Mouse (Mus musculus): ENCODE measurements around the gene Golph3l. TPM values are rescaled to one million over a fixed set of nuclear protein-coding genes. Genes with fewer than 3 reads are reported as not detected.
A peak's percentile ranks its signal among the peaks of the same experiment; 100 is the strongest.
"Not testable (repeated sequence)": the region's sequence is repeated elsewhere in the genome, so short reads cannot be mapped to it uniquely, and the experiment has no call there.

The Golph3l gene
- total and polyA plus RNA-seq, 2 experiments from 2014 or later, result 15.2 to 18.0 TPM

GRCm38 (mm10) chr3:95652204-95652811 lies 63.6 kb downstream of the Golph3l start:
- 79% methylated on average over 7 of the region's 7 CpGs for WGBS
- no peaks in the 10 kb centered on the region for H3K36me3 ChIP-seq (replicated peaks; ENCODE audit: control insufficient read depth, insufficient read depth, low read length)
- H3K4me2 ChIP-seq (ENCODE audit: low read depth, low read length), result no peak overlapping the region
- peaks cover 21% of the 10 kb centered on the region for H3K4me1 ChIP-seq (ENCODE audit: control insufficient read depth, insufficient read depth)
- H3K9me3 ChIP-seq (replicated peaks; ENCODE audit: control insufficient read depth, low read length), result no peaks in the 10 kb centered on the region
- H3K4me3 ChIP-seq (ENCODE audit: low read depth, low read length), result no peak overlapping the region
- TF ChIP-seq CTCF (IDR thresholded peaks at IDR 0.05; ENCODE audit: low read depth) (no peak), EP300 (IDR thresholded peaks at IDR 0.05; ENCODE audit: low read depth) (no peak)
- H3K9ac ChIP-seq (replicated peaks; ENCODE audit: low read depth, low read length), result no peak overlapping the region
- no peak for ATAC-seq (ENCODE audit: insufficient read depth, low read depth)
- no peaks in the 10 kb centered on the region for H3K27me3 ChIP-seq (ENCODE audit: control insufficient read depth, insufficient read depth, low read length)
- H3K27ac ChIP-seq (ENCODE audit: low read depth), result no peak overlapping the region
- DNase-seq (ENCODE audit: low spot score), result no peak

- H3K36me3 ChIP-seq (replicated peaks; ENCODE audit: control insufficient read depth, insufficient read depth, low read length), result no peaks in the 10 kb centered on the region
- ATAC-seq (ENCODE audit: insufficient read depth, low read depth) (no peak), DNase-seq (ENCODE audit: low spot score) (no peak)
- no peak overlapping the region for H3K4me3 ChIP-seq (ENCODE audit: low read depth, low read length)
- no peaks in the 10 kb centered on the region for H3K27me3 ChIP-seq (ENCODE audit: control insufficient read depth, insufficient read depth, low read length)
- no peak overlapping the region for H3K4me2 ChIP-seq (ENCODE audit: low read depth, low read length)
- H3K9me3 ChIP-seq (replicated peaks; ENCODE audit: control insufficient read depth, low read length), result no peaks in the 10 kb centered on the region
- H3K9ac ChIP-seq (replicated peaks; ENCODE audit: low read depth, low read length), result no peak overlapping the region
- H3K4me1 ChIP-seq (ENCODE audit: control insufficient read depth, insufficient read depth), result peaks cover 21% of the 10 kb centered on the region
- TF ChIP-seq EP300 (IDR thresholded peaks at IDR 0.05; ENCODE audit: low read depth), result no peak
- H3K27ac ChIP-seq (ENCODE audit: low read depth), result no peak overlapping the region
- WGBS, result 42% methylated on average over 6 of the region's 6 CpGs
Observed at GRCm38 (mm10) chr3:95652871-95653270, 64.1 kb downstream of the Golph3l start.

GRCm38 (mm10) chr3:95653473-95654034 lies 64.8 kb downstream of the Golph3l start:
- Histone ChIP-seq H3K4me3 (ENCODE audit: low read depth, low read length) (no peak overlapping the region), H3K9ac (replicated peaks; ENCODE audit: low read depth, low read length) (no peak overlapping the region), H3K4me2 (ENCODE audit: low read depth, low read length) (no peak overlapping the region), H3K36me3 (replicated peaks; ENCODE audit: control insufficient read depth, insufficient read depth, low read length) (no peaks in the 10 kb centered on the region), H3K27ac (ENCODE audit: low read depth) (peak overlapping the region; percentile 36; the same call in 1 of the 2 replicates), H3K27me3 (ENCODE audit: control insufficient read depth, insufficient read depth, low read length) (no peaks in the 10 kb centered on the region), H3K9me3 (replicated peaks; ENCODE audit: control insufficient read depth, low read length) (no peaks in the 10 kb centered on the region), H3K4me1 (ENCODE audit: control insufficient read depth, insufficient read depth) (peaks cover 21% of the 10 kb centered on the region)
- TF ChIP-seq CTCF (IDR thresholded peaks at IDR 0.05; ENCODE audit: low read depth), result no peak
- no peak for TF ChIP-seq EP300 (IDR thresholded peaks at IDR 0.05; ENCODE audit: low read depth)
- DNase-seq (ENCODE audit: low spot score), result peak; percentile 76
- WGBS, result 21% methylated on average over 11 of the region's 11 CpGs
- no peak for ATAC-seq (ENCODE audit: insufficient read depth, low read depth)

- DNase-seq (ENCODE audit: low spot score); H3K27ac ChIP-seq (ENCODE audit: low read depth): not testable (repeated sequence)
- WGBS, result 88% methylated on average over 3 of the region's 3 CpGs
Observed at GRCm38 (mm10) chr3:95654371-95654770, 65.6 kb downstream of the Golph3l start.

GRCm38 (mm10) chr3:95655437-95655836 lies 66.7 kb downstream of the Golph3l start:
- 82% methylated on average over 5 of the region's 5 CpGs for WGBS
- ATAC-seq (ENCODE audit: insufficient read depth, low read depth), result no peak
- no peak overlapping the region for H3K27ac ChIP-seq (ENCODE audit: low read depth)
- H3K9ac ChIP-seq (replicated peaks; ENCODE audit: low read depth, low read length), result no peak overlapping the region
- no peaks in the 10 kb centered on the region for H3K9me3 ChIP-seq (replicated peaks; ENCODE audit: control insufficient read depth, low read length)
- H3K4me3 ChIP-seq (ENCODE audit: low read depth, low read length), result no peak overlapping the region
- H3K4me1 ChIP-seq (ENCODE audit: control insufficient read depth, insufficient read depth), result peaks cover 18% of the 10 kb centered on the region
- peaks cover 7% of the 10 kb centered on the region for H3K36me3 ChIP-seq (replicated peaks; ENCODE audit: control insufficient read depth, insufficient read depth, low read length)
- H3K27me3 ChIP-seq (ENCODE audit: control insufficient read depth, insufficient read depth, low read length), result no peaks in the 10 kb centered on the region
- no peak for DNase-seq (ENCODE audit: low spot score)
- TF ChIP-seq CTCF (IDR thresholded peaks at IDR 0.05; ENCODE audit: low read depth) (no peak), EP300 (IDR thresholded peaks at IDR 0.05; ENCODE audit: low read depth) (no peak)
- no peak overlapping the region for H3K4me2 ChIP-seq (ENCODE audit: low read depth, low read length)

More at GRCm38 (mm10) chr3:95654371-95654770, 65.6 kb downstream of the Golph3l start:
- not testable (repeated sequence) for H3K4me3 ChIP-seq (ENCODE audit: low read depth, low read length); ATAC-seq (ENCODE audit: insufficient read depth, low read depth); H3K27me3 ChIP-seq (ENCODE audit: control insufficient read depth, insufficient read depth, low read length); H3K36me3 ChIP-seq (replicated peaks; ENCODE audit: control insufficient read depth, insufficient read depth, low read length); H3K9me3 ChIP-seq (replicated peaks; ENCODE audit: control insufficient read depth, low read length); H3K4me2 ChIP-seq (ENCODE audit: low read depth, low read length); H3K9ac ChIP-seq (replicated peaks; ENCODE audit: low read depth, low read length)
- H3K4me1 ChIP-seq (ENCODE audit: control insufficient read depth, insufficient read depth), result peaks cover 21% of the 10 kb centered on the region

- Histone ChIP-seq H3K27ac (ENCODE audit: low read depth) (no peak overlapping the region), H3K9ac (replicated peaks; ENCODE audit: low read depth, low read length) (no peak overlapping the region), H3K27me3 (ENCODE audit: control insufficient read depth, insufficient read depth, low read length) (no peaks in the 10 kb centered on the region), H3K4me2 (ENCODE audit: low read depth, low read length) (no peak overlapping the region), H3K9me3 (replicated peaks; ENCODE audit: control insufficient read depth, low read length) (no peaks in the 10 kb centered on the region), H3K4me1 (ENCODE audit: control insufficient read depth, insufficient read depth) (0 out of 2 replicates have a peak, but pooled peaks cover 9% of the 10 kb centered on the region), H3K4me3 (ENCODE audit: low read depth, low read length) (no peak overlapping the region), H3K36me3 (replicated peaks; ENCODE audit: control insufficient read depth, insufficient read depth, low read length) (peaks cover 21% of the 10 kb centered on the region)
- ATAC-seq (ENCODE audit: insufficient read depth, low read depth) (no peak), DNase-seq (ENCODE audit: low spot score) (no peak)
- TF ChIP-seq EP300 (IDR thresholded peaks at IDR 0.05; ENCODE audit: low read depth) (no peak), CTCF (IDR thresholded peaks at IDR 0.05; ENCODE audit: low read depth) (no peak)
- WGBS, result 80% methylated on average over 3 of the region's 3 CpGs
Observed at GRCm38 (mm10) chr3:95657108-95657507, 68.4 kb downstream of the Golph3l start.

Data from heart, postnatal 0 days (tissue).